ENCODE assay signal across 30 mouse cellular contexts in the genomic region with DNA sequence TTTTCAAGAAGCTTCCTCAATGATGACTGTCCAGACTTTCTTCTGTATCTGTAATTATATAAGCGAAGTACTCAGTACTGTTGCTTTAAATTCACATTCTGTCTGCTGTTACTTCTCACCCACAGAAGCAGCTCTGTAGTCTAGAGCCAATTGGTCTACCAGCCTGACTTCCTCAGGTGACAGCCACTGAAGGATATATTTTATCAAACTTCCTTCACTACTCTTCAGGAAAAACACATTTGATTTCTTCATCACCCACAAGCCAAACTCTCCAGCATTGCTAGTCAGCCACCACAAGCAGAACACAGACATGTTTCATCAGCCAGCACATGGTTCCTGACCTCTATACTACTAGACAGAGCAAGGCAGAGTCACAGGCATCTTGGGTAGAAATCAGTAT. TPM values are rescaled to one million over a fixed set of nuclear protein-coding genes. Genes with fewer than 3 reads are reported as not detected.
DNase-seq lines count a peak whose midpoint lies in the region; ATAC-seq and TF ChIP-seq lines count a peak whose summit lies in the region.
"Had no signal": no experiment of that assay in that cellular context is flagged by ENCODE, and none has a peak within 500 bp of the region (broad histone marks: within the 10 kb centered on the region; RNA-seq: fewer than 3 reads in every experiment).

No protein-coding gene starts in this region.

- H3K79me2 ChIP-seq in myocyte (ENCODE audit: control insufficient read depth, insufficient read depth): no peaks in the 10 kb centered on the region

- H3K27me3 ChIP-seq in myocyte (ENCODE audit: control insufficient read depth, insufficient read depth, insufficient read length): no peaks in the 10 kb centered on the region
- H3K27me3 ChIP-seq: embryonic facial prominence, embryonic 12.5 days; intestine, embryonic 15.5 days had no signal

- no peak for TF ChIP-seq POLR2A in myocyte (IDR thresholded peaks at IDR 0.05; ENCODE audit: insufficient read length, low read depth)

- peak; percentile 80 for ATAC-seq in frontal cortex, adult (ENCODE audit: low TSS enrichment)
- ATAC-seq in hematopoietic stem cell, adult 5-6 weeks (replicated peaks in 1 of 2; ENCODE audit: insufficient read depth in 1 of 2, low FRiP score in 2 of 2, low TSS enrichment in 1 of 2, low read depth in 1 of 2, poor library complexity in 2 of 2, severe bottlenecking in 2 of 2): peak; percentile 73 to 78
- ATAC-seq: forebrain, embryonic 16.5 days; hindbrain, embryonic 16.5 days; intestine, embryonic 15.5 days; midbrain, embryonic 16.5 days had no signal

- no peak overlapping the region for H3K4me3 ChIP-seq in myocyte
- H3K4me3 ChIP-seq: embryonic facial prominence, embryonic 12.5 days; intestine, embryonic 15.5 days; midbrain, embryonic 10.5 days had no signal

- H3ac ChIP-seq in myocyte (ENCODE audit: control insufficient read depth, insufficient read length): no peak overlapping the region

- H3K36me3 ChIP-seq in myocyte (ENCODE audit: control insufficient read depth, insufficient read depth): no peaks in the 10 kb centered on the region
- H3K36me3 ChIP-seq: embryonic facial prominence, embryonic 12.5 days; intestine, embryonic 15.5 days; midbrain, embryonic 10.5 days had no signal

- no peak for DNase-seq in frontal cortex, postnatal 10 days (ENCODE audit: low spot score in 2 of 2)
- peak; percentile 4 for DNase-seq in right cerebral cortex, postnatal 25 days
- no peak for DNase-seq in right cerebral cortex, postnatal 36 days (ENCODE audit: low spot score in 2 of 2)
- no peak for DNase-seq in Muller cell, postnatal 12 days (ENCODE audit: inconsistent ontology term)
- no peak for DNase-seq in thymus, postnatal 10 days (ENCODE audit: low spot score in 2 of 2)
- DNase-seq: adrenal gland, adult 8-10 months; cerebellum, adult 8-10 months; cerebellum, postnatal 25 days; embryo, embryonic 11 days; gastrocnemius, postnatal 25 days; heart, adult 18-20 months; heart, postnatal 4 days; kidney, adult 2 months; kidney, postnatal 4 days; liver; lung, adult 2 months; retina, postnatal 1 day; right cerebral cortex, postnatal 14 days; spleen, adult 18-20 months; thymus, postnatal 25 days had no signal

- no peak overlapping the region for H3K4me2 ChIP-seq in myocyte (ENCODE audit: low read depth)
- H3K4me2 ChIP-seq: embryonic facial prominence, embryonic 12.5 days; heart, embryonic 11.5 days; intestine, embryonic 15.5 days had no signal

TF ChIP-seq in myocyte, 11 proteins besides CTCF, POLR2A, EP300 and RAD21:
- TF ChIP-seq SRF (IDR thresholded peaks at IDR 0.05; ENCODE audit: control insufficient read depth, insufficient read length, low read depth): no peak
- no peak for TF ChIP-seq REST (IDR thresholded peaks at IDR 0.05; ENCODE audit: insufficient read depth, insufficient read length)
- TF ChIP-seq CEBPB (IDR thresholded peaks at IDR 0.05; ENCODE audit: insufficient read depth, poor library complexity, severe bottlenecking): 0 out of 2 replicates have a peak, but pooled peaks have one; percentile 34
- TF ChIP-seq POLR2AphosphoS2 (IDR thresholded peaks at IDR 0.05; ENCODE audit: insufficient read length, low read depth): no peak

RNA-seq across cellular contexts. Expression of gene Tpk1, which starts 21.0 kb away (rescaled TPM):
- total RNA-seq in hematopoietic stem cell, adult 5-6 weeks (2017): 18.5 and 18.7 TPM in 2 replicates
- polyA plus RNA-seq in myocyte (2012; fragmentation: generic; extraction: Trizol): 1.6 TPM
